Mouse (Mus musculus): ENCODE data around the gene Cdh4. TPM values are rescaled to one million over a fixed set of nuclear protein-coding genes. Genes with fewer than 3 reads are reported as not detected.

The Cdh4 gene
- total and polyA plus RNA-seq, 2 experiments from 2014 or later = 58.9 to 84.0 TPM

DNA sequence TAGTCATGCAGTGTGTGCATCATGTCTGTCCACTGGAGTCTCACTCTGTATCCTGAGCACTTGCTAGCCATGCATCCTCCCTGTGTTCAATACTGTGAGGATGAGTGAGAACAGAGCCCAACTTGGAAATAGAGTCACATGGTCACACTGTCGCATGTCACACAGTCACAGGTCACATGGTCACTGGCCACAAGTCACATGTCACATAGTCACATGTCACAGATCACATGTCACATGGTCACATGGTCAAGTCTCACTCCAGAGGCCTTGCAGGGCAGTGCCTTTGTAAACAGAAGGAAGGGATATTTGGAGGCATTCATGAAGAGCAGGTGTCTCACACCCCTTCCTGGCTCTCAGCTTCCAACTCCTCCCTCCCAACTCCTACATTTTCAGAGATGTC lies 217.0 kb downstream of the Cdh4 start:
- no peaks in the 10 kb centered on the region for H3K9me3 ChIP-seq (ENCODE audit: low read length)
- no peak for TF ChIP-seq CTCF (IDR thresholded peaks at IDR 0.05; ENCODE audit: low read depth)
- H3K36me3 ChIP-seq (ENCODE audit: insufficient read depth) = no peaks in the 10 kb centered on the region
- no peaks in the 10 kb centered on the region; the same call in 1 of the 2 replicates for H3K4me1 ChIP-seq (ENCODE audit: insufficient read depth)
- WGBS = 91% methylated on average over 1 of the region's 1 CpGs
- ATAC-seq (no peak), DNase-seq (no peak)
- H3K27me3 ChIP-seq (ENCODE audit: insufficient read depth, low read length) = no peaks in the 10 kb centered on the region
- H3K4me2 ChIP-seq (ENCODE audit: low read depth) = no peak overlapping the region
- H3K4me3 ChIP-seq (ENCODE audit: low read depth, low read length) = no peak overlapping the region
- H3K9ac ChIP-seq = no peak overlapping the region
- H3K27ac ChIP-seq (ENCODE audit: low read depth, low read length) = no peak overlapping the region

DNA sequence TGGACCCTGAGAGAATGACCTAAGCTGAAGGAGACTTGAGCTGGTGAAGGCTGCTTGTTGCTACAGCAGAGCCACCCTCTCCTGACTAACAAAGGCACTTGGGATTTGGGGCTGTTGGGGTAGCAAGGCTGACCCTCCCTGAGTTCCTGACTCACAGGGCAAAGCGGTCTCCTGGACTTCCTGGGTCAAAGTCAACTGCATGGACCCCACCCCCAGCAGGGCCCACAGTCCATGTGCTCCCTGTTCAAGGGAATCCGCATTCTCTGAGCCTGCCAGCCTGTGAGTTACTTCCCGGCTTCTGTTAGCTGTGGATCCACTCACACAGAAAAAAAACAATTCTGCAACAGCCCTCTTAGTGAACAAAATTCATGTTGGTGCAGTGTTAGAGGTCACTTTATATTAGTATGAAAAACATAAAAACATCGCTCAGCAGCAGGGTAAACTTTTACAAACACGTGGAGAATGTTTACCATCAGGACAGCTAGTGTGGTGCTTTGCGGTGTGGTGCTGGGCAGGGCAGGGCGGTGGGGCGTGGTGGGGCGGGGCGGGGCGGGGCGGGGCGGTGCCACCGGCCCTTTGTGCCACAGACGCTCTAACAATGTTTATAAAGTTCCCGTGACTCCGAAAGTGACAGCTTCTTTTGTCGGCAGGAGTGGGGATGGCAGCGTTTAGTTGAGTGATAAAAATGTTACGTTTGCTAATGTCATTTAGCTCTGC lies 219.9 kb downstream of the Cdh4 start:
- Histone ChIP-seq H3K9me3 (ENCODE audit: low read length) (no peaks in the 10 kb centered on the region), H3K4me1 (ENCODE audit: insufficient read depth) (no peaks in the 10 kb centered on the region; the same call in 1 of the 2 replicates), H3K36me3 (ENCODE audit: insufficient read depth) (no peaks in the 10 kb centered on the region), H3K27ac (ENCODE audit: low read depth, low read length) (no peak overlapping the region), H3K9ac (no peak overlapping the region), H3K4me2 (ENCODE audit: low read depth) (no peak overlapping the region), H3K4me3 (ENCODE audit: low read depth, low read length) (no peak overlapping the region), H3K27me3 (ENCODE audit: insufficient read depth, low read length) (no peaks in the 10 kb centered on the region)
- no peak for TF ChIP-seq CTCF (IDR thresholded peaks at IDR 0.05; ENCODE audit: low read depth)
- DNase-seq = no peak
- 9% methylated on average over 20 of the region's 20 CpGs for WGBS
- no peak for ATAC-seq

DNA sequence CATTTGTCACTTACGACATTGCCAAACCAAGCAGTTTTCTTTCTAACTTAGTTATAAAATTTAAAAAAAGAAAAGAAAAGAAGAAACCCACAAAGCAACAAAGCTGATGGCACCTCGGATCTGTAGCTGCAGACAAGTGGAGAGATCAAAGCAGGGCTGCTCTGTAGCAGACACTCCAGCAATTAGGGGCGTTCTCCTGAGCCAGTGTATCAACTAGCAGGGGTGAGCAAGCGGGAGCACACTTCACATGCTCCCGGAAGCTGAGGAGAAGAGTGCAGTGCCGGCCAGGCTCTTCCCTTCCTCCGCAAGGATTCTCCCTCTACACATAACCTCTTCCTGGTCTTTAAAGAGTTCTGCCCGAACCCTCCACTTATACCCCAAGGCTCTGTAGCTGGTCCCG lies 220.5 kb downstream of the Cdh4 start:
- TF ChIP-seq CTCF (IDR thresholded peaks at IDR 0.05; ENCODE audit: low read depth) = no peak
- H3K27me3 ChIP-seq (ENCODE audit: insufficient read depth, low read length) = no peaks in the 10 kb centered on the region
- H3K9me3 ChIP-seq (ENCODE audit: low read length) = no peaks in the 10 kb centered on the region
- H3K4me2 ChIP-seq (ENCODE audit: low read depth) = no peak overlapping the region
- no peak overlapping the region for H3K4me3 ChIP-seq (ENCODE audit: low read depth, low read length)
- H3K36me3 ChIP-seq (ENCODE audit: insufficient read depth) = no peaks in the 10 kb centered on the region
- no peaks in the 10 kb centered on the region; the same call in 1 of the 2 replicates for H3K4me1 ChIP-seq (ENCODE audit: insufficient read depth)
- no peak overlapping the region for H3K27ac ChIP-seq (ENCODE audit: low read depth, low read length)
- WGBS = 16% methylated on average over 9 of the region's 9 CpGs
- peak; percentile 12; the same call in 1 of the 2 replicates for ATAC-seq
- H3K9ac ChIP-seq = no peak overlapping the region
- DNase-seq = no peak

DNA sequence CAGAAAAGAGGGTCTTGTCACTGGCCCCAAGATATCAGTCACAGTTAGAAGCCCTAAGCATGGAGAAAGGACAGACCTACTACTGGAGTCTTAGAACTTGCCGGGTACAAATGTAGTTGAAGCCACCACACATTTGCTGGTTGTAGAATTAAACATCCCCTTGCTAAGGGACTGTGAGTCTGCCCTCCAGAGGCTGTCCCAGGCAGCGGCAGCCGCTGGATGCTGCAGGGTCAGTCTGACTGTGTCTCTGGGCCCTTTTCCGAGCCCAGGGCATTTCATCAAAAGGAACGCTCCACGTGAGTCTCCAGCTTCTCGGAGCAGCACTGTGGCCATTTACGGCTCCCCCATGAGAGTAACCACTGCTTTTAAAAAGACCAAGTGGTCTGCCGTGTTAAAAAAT lies 221.4 kb downstream of the Cdh4 start:
- H3K36me3 ChIP-seq (ENCODE audit: insufficient read depth) = no peaks in the 10 kb centered on the region
- no peak overlapping the region for H3K9ac ChIP-seq
- no peaks in the 10 kb centered on the region for H3K27me3 ChIP-seq (ENCODE audit: insufficient read depth, low read length)
- no peaks in the 10 kb centered on the region for H3K9me3 ChIP-seq (ENCODE audit: low read length)
- 33% methylated on average over 9 of the region's 9 CpGs for WGBS
- H3K4me3 ChIP-seq (ENCODE audit: low read depth, low read length) = no peak overlapping the region
- no peak for DNase-seq
- H3K4me2 ChIP-seq (ENCODE audit: low read depth) = no peak overlapping the region
- no peak overlapping the region for H3K27ac ChIP-seq (ENCODE audit: low read depth, low read length)
- no peaks in the 10 kb centered on the region; the same call in 1 of the 2 replicates for H3K4me1 ChIP-seq (ENCODE audit: insufficient read depth)
- peak; percentile 48 for TF ChIP-seq CTCF (IDR thresholded peaks at IDR 0.05; ENCODE audit: low read depth)
- ATAC-seq = peak; percentile 32

DNA sequence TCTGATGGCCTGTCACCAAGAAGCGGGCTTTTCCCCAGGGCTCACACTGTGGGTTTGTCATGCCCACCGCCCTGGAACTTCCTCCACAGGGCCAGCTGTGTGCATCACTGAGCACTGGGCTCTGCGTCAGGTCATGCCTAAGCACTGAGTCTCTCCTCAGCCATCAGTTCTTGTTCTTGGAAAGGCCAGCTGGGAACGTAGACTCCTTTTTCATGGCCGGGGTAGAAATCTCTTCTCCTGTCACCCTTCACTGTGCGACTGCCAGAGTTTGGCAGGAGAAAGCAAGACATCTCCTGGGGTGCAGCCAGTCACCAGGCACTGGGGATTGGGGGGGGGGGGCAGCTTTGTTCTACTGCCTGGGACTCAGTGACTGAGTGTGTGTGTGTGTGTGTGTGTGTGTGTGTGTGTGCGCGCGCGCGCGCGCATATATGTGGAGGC lies 222.0 kb downstream of the Cdh4 start:
- Histone ChIP-seq H3K4me2 (ENCODE audit: low read depth) (no peak overlapping the region), H3K36me3 (ENCODE audit: insufficient read depth) (no peaks in the 10 kb centered on the region), H3K4me1 (ENCODE audit: insufficient read depth) (no peaks in the 10 kb centered on the region; the same call in 1 of the 2 replicates), H3K9me3 (ENCODE audit: low read length) (no peaks in the 10 kb centered on the region), H3K27ac (ENCODE audit: low read depth, low read length) (no peak overlapping the region), H3K27me3 (ENCODE audit: insufficient read depth, low read length) (no peaks in the 10 kb centered on the region), H3K9ac (no peak overlapping the region), H3K4me3 (ENCODE audit: low read depth, low read length) (no peak overlapping the region)
- no peak for TF ChIP-seq CTCF (IDR thresholded peaks at IDR 0.05; ENCODE audit: low read depth)
- DNase-seq (peak; percentile 61), ATAC-seq (peak; percentile 82)
- 61% methylated on average over 13 of the region's 13 CpGs for WGBS

DNA sequence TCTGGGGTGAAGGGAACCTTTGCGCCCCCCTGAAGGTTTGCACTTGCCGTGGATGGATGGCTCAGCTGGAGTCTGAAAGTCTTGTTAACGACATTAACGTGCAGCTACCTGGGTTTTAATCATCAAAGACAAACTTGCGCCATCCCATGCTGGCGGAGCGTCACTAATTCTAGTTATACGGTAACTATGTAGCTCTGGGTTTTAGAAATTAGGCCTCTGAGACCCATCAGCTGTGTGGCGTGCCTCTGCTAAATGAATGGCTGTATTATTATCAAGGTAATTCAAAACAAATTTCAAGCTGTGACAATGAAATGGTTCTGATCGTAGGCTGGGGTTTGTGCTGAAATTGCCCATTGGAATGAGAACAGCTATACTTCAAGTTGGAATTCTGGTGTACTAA lies 228.5 kb downstream of the Cdh4 start:
- WGBS = 40% methylated on average over 10 of the region's 10 CpGs
- no peaks in the 10 kb centered on the region for H3K9me3 ChIP-seq (ENCODE audit: low read length)
- no peaks in the 10 kb centered on the region for H3K36me3 ChIP-seq (ENCODE audit: insufficient read depth)
- ATAC-seq = no peak
- no peak for TF ChIP-seq CTCF (IDR thresholded peaks at IDR 0.05; ENCODE audit: low read depth)
- no peak overlapping the region for H3K4me2 ChIP-seq (ENCODE audit: low read depth)
- no peaks in the 10 kb centered on the region for H3K27me3 ChIP-seq (ENCODE audit: insufficient read depth, low read length)
- no peak for DNase-seq
- no peak overlapping the region for H3K4me3 ChIP-seq (ENCODE audit: low read depth, low read length)
- H3K9ac ChIP-seq = no peak overlapping the region
- no peak overlapping the region for H3K27ac ChIP-seq (ENCODE audit: low read depth, low read length)
- no peaks in the 10 kb centered on the region for H3K4me1 ChIP-seq (ENCODE audit: insufficient read depth)

DNA sequence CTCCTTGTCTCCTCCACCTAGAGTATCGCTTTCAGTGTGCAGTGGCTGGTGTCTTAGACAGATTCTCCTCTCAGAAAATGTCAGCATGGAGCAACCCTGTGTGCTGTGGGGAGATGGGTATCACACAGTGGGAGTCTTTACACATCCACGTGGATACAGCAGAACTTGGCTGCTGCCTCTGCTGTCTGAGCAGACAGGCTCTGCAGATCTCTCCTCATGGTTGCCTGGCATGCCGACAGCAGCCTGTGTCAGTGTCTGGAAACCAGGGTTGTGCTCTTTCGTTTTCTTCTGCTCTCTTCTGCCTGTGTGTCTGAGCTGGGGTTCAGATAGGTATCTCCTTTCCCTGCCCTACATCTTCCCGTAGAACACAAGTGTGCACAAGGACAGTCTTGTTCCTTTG lies 237.6 kb downstream of the Cdh4 start:
- Histone ChIP-seq H3K36me3 (ENCODE audit: insufficient read depth) (no peaks in the 10 kb centered on the region), H3K27me3 (ENCODE audit: insufficient read depth, low read length) (no peaks in the 10 kb centered on the region), H3K9ac (0 out of 2 replicates have a peak overlapping the region, but pooled peaks have one; percentile 14), H3K4me2 (ENCODE audit: low read depth) (no peak overlapping the region), H3K27ac (ENCODE audit: low read depth, low read length) (no peak overlapping the region), H3K4me1 (ENCODE audit: insufficient read depth) (no peaks in the 10 kb centered on the region), H3K4me3 (ENCODE audit: low read depth, low read length) (no peak overlapping the region), H3K9me3 (ENCODE audit: low read length) (no peaks in the 10 kb centered on the region)
- ATAC-seq (peak; percentile 79), DNase-seq (peak; percentile 61)
- no peak for TF ChIP-seq CTCF (IDR thresholded peaks at IDR 0.05; ENCODE audit: low read depth)
- WGBS = 58% methylated on average over 5 of the region's 5 CpGs

Measured in forebrain, postnatal 0 days (tissue).